ENCODE assay signal across 9 mouse cellular contexts in the genomic region with DNA sequence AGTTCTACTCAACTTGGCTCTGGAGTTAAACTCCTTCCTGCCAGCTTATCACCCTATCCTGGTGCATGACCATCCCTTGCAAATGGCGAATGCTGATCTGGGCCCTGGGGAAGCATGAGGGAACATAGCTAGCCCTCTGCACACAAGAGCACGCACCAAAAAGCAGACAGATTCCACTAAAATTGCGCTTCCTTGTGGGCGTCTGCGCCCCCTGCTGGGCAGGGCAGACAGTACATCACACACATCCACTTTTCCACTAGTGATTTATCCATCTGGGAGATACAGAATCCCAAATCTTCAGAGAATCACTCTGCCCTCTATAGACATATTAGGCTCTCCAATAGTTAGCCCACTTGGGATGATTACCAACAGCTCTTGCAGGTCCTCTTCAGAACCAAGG. TPM values are rescaled to one million over a fixed set of nuclear protein-coding genes. Genes with fewer than 3 reads are reported as not detected.
DNase-seq lines count a peak whose midpoint lies in the region; ATAC-seq lines count a peak whose summit lies in the region.
"Had no signal": no experiment of that assay in that cellular context is flagged by ENCODE, and none has a peak within 500 bp of the region (broad histone marks: within the 10 kb centered on the region; RNA-seq: fewer than 3 reads in every experiment).

No protein-coding gene starts in this region.

- ATAC-seq in forebrain, embryonic 11.5 days (replicated peaks; ENCODE audit: low FRiP score), result no peak

- H3K9ac ChIP-seq in forebrain, embryonic 11.5 days (ENCODE audit: low read length), result no peak overlapping the region

- no peak overlapping the region for H3K4me2 ChIP-seq in forebrain, embryonic 11.5 days (ENCODE audit: low read depth, low read length, severe bottlenecking)

- peak; percentile 16 to 17 for DNase-seq in heart, postnatal 14 days
- DNase-seq in heart, adult 11 months, result no peak
- peak; percentile 48 for DNase-seq in CD4-positive helper T cell, adult 2 months (ENCODE audit: low read depth, low spot score)
- DNase-seq in adrenal gland, adult 2 months, result peak; percentile 15
- peak; percentile 25 for DNase-seq in lung, postnatal 14 days
- DNase-seq in embryo, embryonic 11 days, result no peak
- no peak for DNase-seq in retina, embryonic 14.5 days (ENCODE audit: low spot score)
- DNase-seq in forebrain, embryonic 11.5 days (ENCODE audit: low spot score), result no peak

- H3K4me3 ChIP-seq in forebrain, embryonic 11.5 days (ENCODE audit: low read depth, low read length), result no peak overlapping the region
- H3K4me3 ChIP-seq: megakaryocyte, embryonic 14.5 days had no signal

- no peak overlapping the region for H3K27ac ChIP-seq in forebrain, embryonic 11.5 days (ENCODE audit: low read depth, low read length)

- no peaks in the 10 kb centered on the region for H3K36me3 ChIP-seq in forebrain, embryonic 11.5 days (ENCODE audit: control insufficient read depth, insufficient read depth, low read length)

- no peaks in the 10 kb centered on the region for H3K4me1 ChIP-seq in forebrain, embryonic 11.5 days (replicated peaks; ENCODE audit: control insufficient read depth, insufficient read depth, low read length)
- H3K4me1 ChIP-seq: megakaryocyte, embryonic 14.5 days had no signal

- H3K27me3 ChIP-seq in forebrain, embryonic 11.5 days (ENCODE audit: control insufficient read depth, insufficient read depth, low read length), result no peaks in the 10 kb centered on the region
- H3K27me3 ChIP-seq: megakaryocyte, embryonic 14.5 days had no signal

- peaks cover 3% of the 10 kb centered on the region; the same call in 1 of the 2 replicates for H3K9me3 ChIP-seq in forebrain, embryonic 11.5 days (ENCODE audit: control insufficient read depth, low read length)
- H3K9me3 ChIP-seq: megakaryocyte, embryonic 14.5 days had no signal

- WGBS in forebrain, embryonic 11.5 days, result 55% methylated on average over 5 of the region's 5 CpGs

- intact Hi-C loops in heart, postnatal 14 days (cut with DNase I), result loop anchor here (5.0 kb wide), 1 partner anchor 89 kb away; no protein-coding TSS in a partner anchor

RNA-seq across cellular contexts. Expression of a gene that starts 37.9 kb away (rescaled TPM):
- 10 to 100 TPM; 10.3 to 11.7 TPM for total RNA-seq in heart, postnatal 14 days (2021)
- total RNA-seq in adrenal gland, adult 2 months (2021), result 10 to 100 TPM; 32.7 to 40.8 TPM
- 94.8 and 113 TPM in 2 replicates for polyA plus RNA-seq in adrenal gland, adult 2 months (2012; rRNA removed)
- 3.3 and 4.4 TPM in 2 replicates for polyA plus RNA-seq in forebrain, embryonic 11.5 days (2014; fragmentation: Nextera tagmentation; extraction: Ambion mirVana)

Comparison
In these comparisons a context has a peak if more than half of its experiments do, and no peak if none do; other contexts are left out.
1. DNase-seq: peak in heart, postnatal 14 days (2 of 2), CD4-positive helper T cell, adult 2 months (single experiment), adrenal gland, adult 2 months (single experiment) and lung, postnatal 14 days (single experiment); none in heart, adult 11 months (single experiment), embryo, embryonic 11 days (single experiment), retina, embryonic 14.5 days (single experiment) and forebrain, embryonic 11.5 days (single experiment).